Mouse (Mus musculus) liver, embryonic 14.5 days (tissue): Measurements from ENCODE around the gene Hydin.

Experiments used
- CTCF ChIP-seq: IDR thresholded peaks from 2 replicates; pipeline ENCODE4 v1.5.1; 2016; ENCODE audit warnings: antibody characterized with exemption, low read depth, control low read depth
- EP300 ChIP-seq: IDR thresholded peaks from 2 replicates; pipeline ENCODE4 v1.6.1; 2016; ENCODE audit warnings: antibody characterized with exemption, low read depth

- no peak for TF ChIP-seq CTCF
- TF ChIP-seq EP300, result no peak
Observed at GRCm38 (mm10) chr8:110382751-110383150, 116.0 kb downstream of the Hydin start.
